Mouse (Mus musculus): ENCODE data around the gene B230104I21Rik.

DNA sequence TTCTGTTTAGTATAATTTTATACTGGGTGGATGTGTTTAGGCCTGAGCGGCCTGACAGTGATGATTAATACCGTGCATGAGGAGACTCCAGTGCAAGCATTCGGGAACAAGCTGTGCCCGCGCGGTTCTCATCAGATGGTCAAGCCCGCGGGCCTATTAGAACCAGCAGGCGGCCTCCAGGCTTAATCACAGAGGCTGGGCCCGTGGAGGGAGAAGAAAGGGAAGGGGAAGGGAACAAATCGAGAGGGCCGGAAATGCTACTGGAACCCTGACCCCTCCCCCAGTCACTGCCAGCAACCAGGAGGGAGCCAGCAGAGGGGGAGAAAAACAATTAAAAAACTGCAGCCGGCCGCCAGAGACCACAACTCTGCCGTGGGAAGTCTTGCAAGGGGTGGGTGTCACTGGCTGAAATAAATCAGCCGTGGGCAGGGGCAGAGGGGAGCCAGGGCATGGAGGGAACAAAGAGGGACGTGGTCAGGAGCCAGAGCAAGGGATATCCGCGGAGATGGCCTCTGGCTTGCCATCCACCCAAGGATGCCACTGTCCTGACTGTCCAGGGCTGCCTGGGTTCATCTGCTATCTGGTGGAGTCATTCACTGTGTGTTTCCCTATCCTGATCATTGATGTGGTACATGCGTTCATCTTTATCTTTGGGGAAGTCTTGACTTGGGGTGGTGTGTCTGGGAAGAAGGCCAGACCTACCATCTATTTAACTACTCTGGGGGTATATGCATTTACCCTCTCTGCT lies 54.6 kb downstream of the B230104I21Rik start:
- TF ChIP-seq POLR2A (IDR thresholded peaks at IDR 0.05; ENCODE audit: borderline replicate concordance, extremely low read depth, low read depth, low read length) (no peak), CTCF (IDR thresholded peaks at IDR 0.05; ENCODE audit: insufficient read depth, low read length) (no peak)

Measured in lung, adult 2 months (tissue).